Mouse (Mus musculus): ENCODE data around the gene Gpr4. TPM values are rescaled to one million over a fixed set of nuclear protein-coding genes. Genes with fewer than 3 reads are reported as not detected.
A peak's percentile ranks its signal among the peaks of the same experiment; 100 is the strongest.

The Gpr4 gene
- polyA plus RNA-seq, 1 experiment from 2014 or later, result 0.85 TPM

GRCm38 (mm10) chr7:19209494-19209893 lies 2.8 kb upstream of the Gpr4 start:
- WGBS, result 68% methylated on average over 4 of the region's 4 CpGs
- H3K27me3 ChIP-seq (ENCODE audit: control insufficient read depth, insufficient read depth, low read length), result no peaks in the 10 kb centered on the region
- no peak overlapping the region for H3K27ac ChIP-seq (replicated peaks)
- no peaks in the 10 kb centered on the region for H3K9me3 ChIP-seq (ENCODE audit: control insufficient read depth, low read length)
- no peak overlapping the region for H3K9ac ChIP-seq (ENCODE audit: low read length)
- H3K4me1 ChIP-seq (replicated peaks; ENCODE audit: control insufficient read depth, insufficient read depth), result no peaks in the 10 kb centered on the region
- no peak overlapping the region for H3K4me3 ChIP-seq (ENCODE audit: low read depth, low read length)
- no peak for DNase-seq (ENCODE audit: low spot score)
- H3K4me2 ChIP-seq (replicated peaks; ENCODE audit: low read depth), result no peak overlapping the region
- no peak for ATAC-seq (ENCODE audit: low FRiP score, low TSS enrichment)
- TF ChIP-seq EP300 (optimal IDR thresholded peaks at IDR 0.05) (no peak), CTCF (IDR thresholded peaks at IDR 0.05; ENCODE audit: low read depth) (no peak)
- no peaks in the 10 kb centered on the region for H3K36me3 ChIP-seq (ENCODE audit: control insufficient read depth, insufficient read depth, low read length)

GRCm38 (mm10) chr7:19210010-19210409 lies 2.3 kb upstream of the Gpr4 start:
- no peak for ATAC-seq (ENCODE audit: low FRiP score, low TSS enrichment)
- no peaks in the 10 kb centered on the region for H3K4me1 ChIP-seq (replicated peaks; ENCODE audit: control insufficient read depth, insufficient read depth)
- DNase-seq (ENCODE audit: low spot score), result no peak
- H3K27me3 ChIP-seq (ENCODE audit: control insufficient read depth, insufficient read depth, low read length), result no peaks in the 10 kb centered on the region
- peak; percentile 55 for TF ChIP-seq CTCF (IDR thresholded peaks at IDR 0.05; ENCODE audit: low read depth)
- no peak for TF ChIP-seq EP300 (optimal IDR thresholded peaks at IDR 0.05)
- H3K36me3 ChIP-seq (ENCODE audit: control insufficient read depth, insufficient read depth, low read length), result no peaks in the 10 kb centered on the region
- no peak overlapping the region for H3K4me2 ChIP-seq (replicated peaks; ENCODE audit: low read depth)
- H3K27ac ChIP-seq (replicated peaks), result no peak overlapping the region
- no peaks in the 10 kb centered on the region for H3K9me3 ChIP-seq (ENCODE audit: control insufficient read depth, low read length)
- H3K4me3 ChIP-seq (ENCODE audit: low read depth, low read length), result no peak overlapping the region
- H3K9ac ChIP-seq (ENCODE audit: low read length), result no peak overlapping the region
- WGBS, result 95% methylated on average over 5 of the region's 5 CpGs

- DNase-seq (ENCODE audit: low spot score), result no peak
- no peak for TF ChIP-seq CTCF (IDR thresholded peaks at IDR 0.05; ENCODE audit: low read depth)
- no peak for TF ChIP-seq EP300 (optimal IDR thresholded peaks at IDR 0.05)
- 72% methylated on average over 5 of the region's 5 CpGs for WGBS
Measured at GRCm38 (mm10) chr7:19211041-19211675, 1.2 kb upstream of the Gpr4 start.

GRCm38 (mm10) chr7:19213385-19213784 lies 1.0 kb downstream of the Gpr4 start:
- H3K9ac ChIP-seq (ENCODE audit: low read length), result no peak overlapping the region

More at GRCm38 (mm10) chr7:19211041-19211675, 1.2 kb upstream of the Gpr4 start:
- H3K4me2 ChIP-seq (replicated peaks; ENCODE audit: low read depth), result no peak overlapping the region
- no peaks in the 10 kb centered on the region for H3K4me1 ChIP-seq (replicated peaks; ENCODE audit: control insufficient read depth, insufficient read depth)
- H3K9me3 ChIP-seq (ENCODE audit: control insufficient read depth, low read length), result no peaks in the 10 kb centered on the region
- H3K9ac ChIP-seq (ENCODE audit: low read length), result no peak overlapping the region
- no peak overlapping the region for H3K4me3 ChIP-seq (ENCODE audit: low read depth, low read length)
- no peaks in the 10 kb centered on the region for H3K27me3 ChIP-seq (ENCODE audit: control insufficient read depth, insufficient read depth, low read length)
- no peaks in the 10 kb centered on the region for H3K36me3 ChIP-seq (ENCODE audit: control insufficient read depth, insufficient read depth, low read length)
- no peak overlapping the region for H3K27ac ChIP-seq (replicated peaks)
- no peak for ATAC-seq (ENCODE audit: low FRiP score, low TSS enrichment)

GRCm38 (mm10) chr7:19214369-19214768 lies 2.0 kb downstream of the Gpr4 start:
- H3K27me3 ChIP-seq (ENCODE audit: control insufficient read depth, insufficient read depth, low read length), result no peaks in the 10 kb centered on the region
- no peaks in the 10 kb centered on the region for H3K4me1 ChIP-seq (replicated peaks; ENCODE audit: control insufficient read depth, insufficient read depth)
- no peak overlapping the region for H3K9ac ChIP-seq (ENCODE audit: low read length)
- no peak for DNase-seq (ENCODE audit: low spot score)
- 56% methylated on average over 7 of the region's 7 CpGs for WGBS
- no peaks in the 10 kb centered on the region for H3K36me3 ChIP-seq (ENCODE audit: control insufficient read depth, insufficient read depth, low read length)
- TF ChIP-seq CTCF (IDR thresholded peaks at IDR 0.05; ENCODE audit: low read depth) (no peak), EP300 (optimal IDR thresholded peaks at IDR 0.05) (no peak)
- no peak for ATAC-seq (ENCODE audit: low FRiP score, low TSS enrichment)
- no peak overlapping the region for H3K27ac ChIP-seq (replicated peaks)
- H3K4me3 ChIP-seq (ENCODE audit: low read depth, low read length), result no peak overlapping the region
- no peaks in the 10 kb centered on the region for H3K9me3 ChIP-seq (ENCODE audit: control insufficient read depth, low read length)
- H3K4me2 ChIP-seq (replicated peaks; ENCODE audit: low read depth), result no peak overlapping the region

More at GRCm38 (mm10) chr7:19213385-19213784, 1.0 kb downstream of the Gpr4 start:
- Histone ChIP-seq H3K4me3 (ENCODE audit: low read depth, low read length) (no peak overlapping the region), H3K27ac (replicated peaks) (no peak overlapping the region), H3K4me2 (replicated peaks; ENCODE audit: low read depth) (no peak overlapping the region), H3K9me3 (ENCODE audit: control insufficient read depth, low read length) (no peaks in the 10 kb centered on the region), H3K27me3 (ENCODE audit: control insufficient read depth, insufficient read depth, low read length) (no peaks in the 10 kb centered on the region), H3K4me1 (replicated peaks; ENCODE audit: control insufficient read depth, insufficient read depth) (no peaks in the 10 kb centered on the region), H3K36me3 (ENCODE audit: control insufficient read depth, insufficient read depth, low read length) (no peaks in the 10 kb centered on the region)
- TF ChIP-seq CTCF (IDR thresholded peaks at IDR 0.05; ENCODE audit: low read depth), result no peak
- no peak for TF ChIP-seq EP300 (optimal IDR thresholded peaks at IDR 0.05)
- DNase-seq (ENCODE audit: low spot score), result no peak
- WGBS, result 50% methylated on average over 2 of the region's 2 CpGs
- no peak for ATAC-seq (ENCODE audit: low FRiP score, low TSS enrichment)

GRCm38 (mm10) chr7:19214940-19215339 lies 2.6 kb downstream of the Gpr4 start:
- no peak overlapping the region for H3K27ac ChIP-seq (replicated peaks)
- no peak overlapping the region for H3K9ac ChIP-seq (ENCODE audit: low read length)
- TF ChIP-seq CTCF (IDR thresholded peaks at IDR 0.05; ENCODE audit: low read depth), result no peak
- no peak for TF ChIP-seq EP300 (optimal IDR thresholded peaks at IDR 0.05)
- WGBS, result 52% methylated on average over 9 of the region's 9 CpGs
- H3K36me3 ChIP-seq (ENCODE audit: control insufficient read depth, insufficient read depth, low read length), result no peaks in the 10 kb centered on the region
- DNase-seq (ENCODE audit: low spot score) (no peak), ATAC-seq (ENCODE audit: low FRiP score, low TSS enrichment) (no peak)
- H3K4me3 ChIP-seq (ENCODE audit: low read depth, low read length), result no peak overlapping the region
- no peaks in the 10 kb centered on the region for H3K27me3 ChIP-seq (ENCODE audit: control insufficient read depth, insufficient read depth, low read length)
- H3K4me1 ChIP-seq (replicated peaks; ENCODE audit: control insufficient read depth, insufficient read depth), result no peaks in the 10 kb centered on the region
- H3K9me3 ChIP-seq (ENCODE audit: control insufficient read depth, low read length), result no peaks in the 10 kb centered on the region
- no peak overlapping the region for H3K4me2 ChIP-seq (replicated peaks; ENCODE audit: low read depth)

Measured in stomach, postnatal 0 days (tissue).